Mouse (Mus musculus) liver, adult 2 months (tissue): Measurements from ENCODE around the gene Fhit. TPM values are rescaled to one million over a fixed set of nuclear protein-coding genes. Genes with fewer than 3 reads are reported as not detected.

ENCODE experiments used
- DNase-seq: peaks from one replicate; pipeline ENCODE4 v3.0.0-alpha.2; 2011; ENCODE audit warnings: low read depth, low spot score; ENCODE audit errors: extremely low read depth
- H3K27ac ChIP-seq: fragments of 200-500 bp; replicated peaks from 2 replicates; pipeline ENCODE4 v1.5.1; 2012; ENCODE audit warnings: low read depth, mild to moderate bottlenecking, control low read depth, inconsistent platforms, low read length; ENCODE audit not compliant: insufficient read depth
- H3K27me3 ChIP-seq: fragments of 200-500 bp; 2 replicates; pipeline ENCODE4 v1.6.1; 2012; ENCODE audit warnings: mild to moderate bottlenecking, moderate library complexity, low read length, inconsistent platforms; ENCODE audit not compliant: control insufficient read depth, insufficient read depth
- H3K36me3 ChIP-seq: fragments of 200-500 bp; 2 replicates; pipeline ENCODE4 v1.6.1; 2012; ENCODE audit warnings: low read length, inconsistent platforms; ENCODE audit not compliant: control insufficient read depth, insufficient read depth
- H3K4me1 ChIP-seq: fragments of 200-500 bp; 2 replicates; pipeline ENCODE4 v1.6.1; 2011; ENCODE audit warnings: low read length; ENCODE audit not compliant: control insufficient read depth, insufficient read depth
- H3K4me3 ChIP-seq: fragments of 200-500 bp; 2 replicates; pipeline ENCODE4 v1.5.1; 2011; ENCODE audit warnings: low read depth, mild to moderate bottlenecking, control low read depth, low read length, moderate library complexity; ENCODE audit not compliant: insufficient read depth
- H3K79me2 ChIP-seq: fragments of 200-500 bp; 2 replicates; pipeline ENCODE4 v1.6.1; 2012; ENCODE audit warnings: inconsistent platforms, mild to moderate bottlenecking, low read length, moderate library complexity; ENCODE audit not compliant: control insufficient read depth, insufficient read depth
- H3K9ac ChIP-seq: fragments of 200-500 bp; 2 replicates; pipeline ENCODE4 v1.6.1; 2012; ENCODE audit warnings: low read depth, mild to moderate bottlenecking, control low read depth, inconsistent platforms, low read length
- CTCF ChIP-seq: fragments of 200-500 bp; IDR thresholded peaks from 2 replicates; pipeline ENCODE4 v1.5.1; 2011; ENCODE audit warnings: low read depth, low read length, control low read depth
- POLR2A ChIP-seq: fragments of 200-500 bp; IDR thresholded peaks from 2 replicates; pipeline ENCODE4 v1.6.1; 2011; ENCODE audit warnings: low read length, control low read depth; ENCODE audit not compliant: insufficient read depth; ENCODE audit errors: extremely low read depth
- WGBS: fragments of 180-500 bp; shearing (Covaris S2); methylation state at CpG from one replicate; pipeline ENCODE4 v1.1.7; 2018; 5-methylcytosine and 5-hydroxymethylcytosine counted together
- polyA plus RNA-seq: library from polyadenylated mRNA; depleted of rRNA; stranded (reverse); fragments of >200 nt; gene quantifications from 2 replicates; pipeline ENCODE4 v1.2.3, GENCODE M21; 2012
- total RNA-seq: library from RNA; depleted of rRNA; stranded (reverse); fragments of >200 nt; gene quantifications from 2 replicates; pipeline ENCODE4 v1.2.3, GENCODE M21; 2014

The Fhit gene
- total and polyA plus RNA-seq, 2 experiments, result 7.6 to 7.8 TPM

- no peaks in the 10 kb centered on the region for H3K36me3 ChIP-seq
- 37% methylated on average over 3 of the region's 3 CpGs for WGBS
- no peaks in the 10 kb centered on the region for H3K27me3 ChIP-seq
- no peak overlapping the region for H3K27ac ChIP-seq
- TF ChIP-seq POLR2A (no peak), CTCF (no peak)
- no peaks in the 10 kb centered on the region for H3K79me2 ChIP-seq
- no peak overlapping the region for H3K9ac ChIP-seq
- DNase-seq, result no peak
- H3K4me1 ChIP-seq, result no peaks in the 10 kb centered on the region
- no peak overlapping the region for H3K4me3 ChIP-seq
These were observed 140.4 kb downstream of the Fhit start for GRCm38 (mm10) chr14:11021391-11021790.

DNA sequence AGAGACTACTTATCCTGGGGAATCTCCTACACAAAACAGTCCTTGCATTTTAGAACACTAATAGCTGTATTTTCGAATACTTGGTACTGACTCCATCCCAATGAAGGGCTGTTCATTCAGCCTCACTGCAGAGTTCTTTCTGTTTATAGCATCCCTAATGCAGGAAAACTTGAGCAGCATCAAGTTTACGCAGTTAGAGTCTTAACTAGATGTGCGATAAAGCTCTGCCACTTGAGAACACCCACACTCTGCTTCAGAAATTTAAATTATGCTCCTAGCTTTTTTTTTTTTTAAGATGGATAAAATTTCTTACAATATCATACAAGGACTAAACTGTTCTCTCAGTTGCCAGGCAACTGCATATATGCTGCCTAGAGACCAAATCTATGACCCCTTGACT is 183.2 kb downstream of the Fhit start:
- H3K36me3 ChIP-seq, result no peaks in the 10 kb centered on the region
- DNase-seq, result no peak
- no peak overlapping the region for H3K9ac ChIP-seq
- H3K4me3 ChIP-seq, result no peak overlapping the region
- WGBS, result 89% methylated on average over 3 of the region's 3 CpGs
- TF ChIP-seq POLR2A (no peak), CTCF (no peak)
- no peak overlapping the region for H3K27ac ChIP-seq
- no peaks in the 10 kb centered on the region for H3K27me3 ChIP-seq
- no peaks in the 10 kb centered on the region for H3K4me1 ChIP-seq
- no peaks in the 10 kb centered on the region for H3K79me2 ChIP-seq

GRCm38 (mm10) chr14:10941647-10942046 is 220.2 kb downstream of the Fhit start:
- H3K27me3 ChIP-seq, result no peaks in the 10 kb centered on the region

GRCm38 (mm10) chr14:10933667-10934066 is 228.2 kb downstream of the Fhit start:
- WGBS, result 70% methylated on average over 3 of the region's 3 CpGs

More at GRCm38 (mm10) chr14:10941647-10942046, 220.2 kb downstream of the Fhit start:
- Histone ChIP-seq H3K4me3 (no peak overlapping the region), H3K9ac (no peak overlapping the region), H3K36me3 (no peaks in the 10 kb centered on the region), H3K27ac (no peak overlapping the region), H3K79me2 (no peaks in the 10 kb centered on the region), H3K4me1 (no peaks in the 10 kb centered on the region)
- TF ChIP-seq POLR2A (no peak), CTCF (no peak)
- WGBS, result 83% methylated on average over 1 of the region's 1 CpGs
- DNase-seq, result no peak

GRCm38 (mm10) chr14:10917893-10918803 is 243.7 kb downstream of the Fhit start:
- Histone ChIP-seq H3K79me2 (no peaks in the 10 kb centered on the region), H3K4me1 (no peaks in the 10 kb centered on the region), H3K36me3 (no peaks in the 10 kb centered on the region), H3K27ac (no peak overlapping the region), H3K27me3 (no peaks in the 10 kb centered on the region), H3K9ac (no peak overlapping the region), H3K4me3 (no peak overlapping the region)
- TF ChIP-seq POLR2A (no peak), CTCF (no peak)
- WGBS, result 85% methylated on average over 7 of the region's 7 CpGs
- no peak for DNase-seq

More at GRCm38 (mm10) chr14:10933667-10934066, 228.2 kb downstream of the Fhit start:
- Histone ChIP-seq H3K4me1 (no peaks in the 10 kb centered on the region), H3K36me3 (no peaks in the 10 kb centered on the region), H3K79me2 (no peaks in the 10 kb centered on the region), H3K27me3 (no peaks in the 10 kb centered on the region), H3K4me3 (no peak overlapping the region), H3K27ac (no peak overlapping the region), H3K9ac (no peak overlapping the region)
- no peak for DNase-seq
- TF ChIP-seq POLR2A (no peak), CTCF (no peak)

DNA sequence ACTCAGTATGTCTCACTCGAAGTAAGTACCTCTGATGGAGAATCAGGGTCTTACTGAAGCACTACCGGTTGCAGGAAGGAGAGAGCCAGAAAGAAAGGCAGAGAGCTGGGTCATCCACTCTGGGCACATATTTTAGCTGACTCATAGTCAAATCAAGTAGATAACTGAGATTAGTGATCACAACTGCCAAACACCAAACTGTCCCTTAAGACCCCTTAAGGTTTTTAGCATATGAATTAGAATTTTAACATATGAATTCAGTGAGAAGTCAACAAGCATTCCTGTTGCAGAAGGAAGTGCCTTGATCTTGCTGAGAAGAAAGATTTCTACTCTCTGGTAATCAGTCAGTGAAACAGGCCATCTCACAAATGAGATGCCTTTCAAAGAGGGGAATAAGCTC is 253.8 kb downstream of the Fhit start:
- H3K27me3 ChIP-seq, result no peaks in the 10 kb centered on the region
- no peak overlapping the region for H3K9ac ChIP-seq
- H3K79me2 ChIP-seq, result no peaks in the 10 kb centered on the region
- 80% methylated on average over 2 of the region's 2 CpGs for WGBS
- no peaks in the 10 kb centered on the region for H3K4me1 ChIP-seq
- no peaks in the 10 kb centered on the region for H3K36me3 ChIP-seq
- no peak for DNase-seq
- H3K4me3 ChIP-seq, result no peak overlapping the region
- TF ChIP-seq CTCF (no peak), POLR2A (no peak)
- no peak overlapping the region for H3K27ac ChIP-seq
